Mouse (Mus musculus): Measurements from ENCODE around the gene Traf3ip2. TPM values are rescaled to one million over a fixed set of nuclear protein-coding genes. Genes with fewer than 3 reads are reported as not detected.

Gene Traf3ip2
- polyA plus RNA-seq, 1 experiment from 2014 or later = 5.7 TPM

GRCm38 (mm10) chr10:39686811-39687210 is 74.1 kb downstream of the Traf3ip2 start:
- DNase-seq (ENCODE audit: low spot score) (no peak), ATAC-seq (no peak)
- WGBS = 94% methylated on average over 4 of the region's 4 CpGs

DNA sequence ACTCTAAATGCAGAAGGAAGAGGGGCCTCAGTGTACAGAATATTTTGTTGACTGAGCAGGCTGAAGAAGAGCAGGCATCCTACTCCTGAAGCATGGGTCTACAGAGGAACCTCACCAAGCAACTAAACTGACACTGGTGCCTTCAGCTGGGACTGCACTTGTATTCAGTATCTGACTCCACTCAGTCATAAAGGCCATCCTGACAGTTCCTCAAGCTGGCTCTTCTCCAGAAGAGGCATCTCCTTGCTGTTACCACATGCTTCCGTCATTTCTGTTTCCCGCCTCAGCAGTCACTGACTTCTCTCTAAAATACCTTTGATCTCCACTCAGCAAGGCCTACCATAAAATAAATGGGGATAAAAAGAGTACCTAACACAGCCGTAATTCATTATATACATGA is 75.1 kb downstream of the Traf3ip2 start:
- Histone ChIP-seq H3K27ac (ENCODE audit: low read depth, low read length) (no peak overlapping the region), H3K9ac (ENCODE audit: low read length) (no peak overlapping the region), H3K27me3 (replicated peaks; ENCODE audit: control insufficient read depth, insufficient read depth, low read length) (no peaks in the 10 kb centered on the region), H3K9me3 (replicated peaks; ENCODE audit: control insufficient read depth, low read length) (no peaks in the 10 kb centered on the region), H3K4me3 (ENCODE audit: low read depth, low read length) (no peak overlapping the region), H3K4me1 (ENCODE audit: control insufficient read depth, insufficient read depth, low read length) (0 out of 2 replicates have a peak, but pooled peaks cover 6% of the 10 kb centered on the region), H3K36me3 (ENCODE audit: control insufficient read depth, insufficient read depth, low read length) (no peaks in the 10 kb centered on the region), H3K4me2 (ENCODE audit: low read length) (no peak overlapping the region)
- no peak for ATAC-seq
- WGBS = 83% methylated on average over 3 of the region's 3 CpGs
- no peak for DNase-seq (ENCODE audit: low spot score)

More at GRCm38 (mm10) chr10:39686811-39687210, 74.1 kb downstream of the Traf3ip2 start:
- no peaks in the 10 kb centered on the region for H3K27me3 ChIP-seq (replicated peaks; ENCODE audit: control insufficient read depth, insufficient read depth, low read length)
- no peak overlapping the region for H3K4me2 ChIP-seq (ENCODE audit: low read length)
- no peak overlapping the region for H3K9ac ChIP-seq (ENCODE audit: low read length)
- no peaks in the 10 kb centered on the region for H3K9me3 ChIP-seq (replicated peaks; ENCODE audit: control insufficient read depth, low read length)
- H3K4me3 ChIP-seq (ENCODE audit: low read depth, low read length) = no peak overlapping the region
- H3K27ac ChIP-seq (ENCODE audit: low read depth, low read length) = no peak overlapping the region
- 0 out of 2 replicates have a peak, but pooled peaks cover 6% of the 10 kb centered on the region for H3K4me1 ChIP-seq (ENCODE audit: control insufficient read depth, insufficient read depth, low read length)
- no peaks in the 10 kb centered on the region for H3K36me3 ChIP-seq (ENCODE audit: control insufficient read depth, insufficient read depth, low read length)

GRCm38 (mm10) chr10:39691351-39692064 is 78.8 kb downstream of the Traf3ip2 start:
- no peaks in the 10 kb centered on the region for H3K27me3 ChIP-seq (replicated peaks; ENCODE audit: control insufficient read depth, insufficient read depth, low read length)
- no peak overlapping the region for H3K9ac ChIP-seq (ENCODE audit: low read length)
- 48% methylated on average over 11 of the region's 11 CpGs for WGBS
- no peaks in the 10 kb centered on the region for H3K9me3 ChIP-seq (replicated peaks; ENCODE audit: control insufficient read depth, low read length)
- no peak for DNase-seq (ENCODE audit: low spot score)
- H3K4me1 ChIP-seq (ENCODE audit: control insufficient read depth, insufficient read depth, low read length) = 0 out of 2 replicates have a peak, but pooled peaks cover 3% of the 10 kb centered on the region
- no peak for ATAC-seq
- no peak overlapping the region for H3K4me3 ChIP-seq (ENCODE audit: low read depth, low read length)
- no peak overlapping the region for H3K4me2 ChIP-seq (ENCODE audit: low read length)
- H3K27ac ChIP-seq (ENCODE audit: low read depth, low read length) = no peak overlapping the region
- no peaks in the 10 kb centered on the region for H3K36me3 ChIP-seq (ENCODE audit: control insufficient read depth, insufficient read depth, low read length)

GRCm38 (mm10) chr10:39692152-39692551 is 79.4 kb downstream of the Traf3ip2 start:
- Histone ChIP-seq H3K9me3 (replicated peaks; ENCODE audit: control insufficient read depth, low read length) (no peaks in the 10 kb centered on the region), H3K9ac (ENCODE audit: low read length) (no peak overlapping the region), H3K4me1 (ENCODE audit: control insufficient read depth, insufficient read depth, low read length) (0 out of 2 replicates have a peak, but pooled peaks cover 3% of the 10 kb centered on the region), H3K27me3 (replicated peaks; ENCODE audit: control insufficient read depth, insufficient read depth, low read length) (no peaks in the 10 kb centered on the region), H3K4me2 (ENCODE audit: low read length) (no peak overlapping the region), H3K36me3 (ENCODE audit: control insufficient read depth, insufficient read depth, low read length) (no peaks in the 10 kb centered on the region), H3K27ac (ENCODE audit: low read depth, low read length) (no peak overlapping the region), H3K4me3 (ENCODE audit: low read depth, low read length) (no peak overlapping the region)
- no peak for ATAC-seq
- WGBS = 80% methylated on average over 2 of the region's 2 CpGs
- DNase-seq (ENCODE audit: low spot score) = no peak

Other genes with a start within 250 kb of the Traf3ip2 start
- gene Fyn, start 244.1 kb upstream of the Traf3ip2 start, polyA plus RNA-seq (2014; fragmentation: Nextera tagmentation; extraction: Ambion mirVana) = 79.1 and 85.0 TPM in 2 replicates
- gene Rev3l, start 119.2 kb downstream of the Traf3ip2 start, polyA plus RNA-seq (2014; fragmentation: Nextera tagmentation; extraction: Ambion mirVana) = 31.6 and 33.3 TPM in 2 replicates

Data from forebrain, embryonic 14.5 days (tissue).